Mouse (Mus musculus) stomach, embryonic 15.5 days (tissue): ENCODE results near the gene Hck. TPM values are rescaled to one million over a fixed set of nuclear protein-coding genes. Genes with fewer than 3 reads are reported as not detected.

Experiments used
- ATAC-seq: fragments of 200-750 bp; cut with Nextera tagmentation; 2 replicates; pipeline ENCODE4 v1.8.0; 2017; ENCODE audit warnings: low read depth, moderate number of reproducible peaks, moderate TSS enrichment; ENCODE audit not compliant: insufficient read depth, low FRiP score
- H3K27ac ChIP-seq: fragments of 300-500 bp; sonication (generic); 2 replicates; pipeline ENCODE4 v1.5.1; 2015; ENCODE audit warnings: mild to moderate bottlenecking, inconsistent platforms
- H3K27me3 ChIP-seq: fragments of 300-500 bp; sonication (generic); replicated peaks from 2 replicates; pipeline ENCODE4 v1.6.1; 2015; ENCODE audit warnings: inconsistent platforms
- H3K36me3 ChIP-seq: fragments of 300-500 bp; sonication (generic); 2 replicates; pipeline ENCODE4 v1.6.1; 2015; ENCODE audit warnings: inconsistent platforms
- H3K4me1 ChIP-seq: fragments of 300-500 bp; sonication (generic); 2 replicates; pipeline ENCODE4 v1.6.1; 2015; ENCODE audit warnings: inconsistent platforms
- H3K4me2 ChIP-seq: fragments of 300-500 bp; sonication (generic); 2 replicates; pipeline ENCODE4 v1.6.1; 2015; ENCODE audit warnings: mild to moderate bottlenecking, inconsistent platforms
- H3K4me3 ChIP-seq: fragments of 300-500 bp; sonication (generic); replicated peaks from 2 replicates; pipeline ENCODE4 v1.5.1; 2015; ENCODE audit warnings: inconsistent platforms
- H3K9ac ChIP-seq: fragments of 300-500 bp; sonication (generic); 2 replicates; pipeline ENCODE4 v1.6.1; 2015; ENCODE audit warnings: inconsistent platforms
- H3K9me3 ChIP-seq: fragments of 300-500 bp; sonication (generic); 2 replicates; pipeline ENCODE4 v1.6.1; 2016; ENCODE audit warnings: inconsistent platforms
- WGBS: fragments of 180-500 bp; shearing (Covaris S2); methylation state at CpG from one replicate; pipeline ENCODE4 v1.1.7; 2015; 5-methylcytosine and 5-hydroxymethylcytosine counted together
- polyA plus RNA-seq: library from polyadenylated mRNA; unstranded; fragments of >200 nt; fragmentation: Nextera tagmentation; extraction: Ambion mirVana; gene quantifications from 2 replicates; pipeline ENCODE4 v1.2.1, GENCODE M21; 2015

Gene Hck
- polyA plus RNA-seq, 1 experiment from 2014 or later, result 6.8 TPM

GRCm38 (mm10) chr2:153080841-153081523, 27.3 kb upstream of the Hck start:
- Histone ChIP-seq H3K4me3 (no peak overlapping the region), H3K27me3 (no peaks in the 10 kb centered on the region), H3K9me3 (no peaks in the 10 kb centered on the region), H3K4me2 (no peak overlapping the region), H3K9ac (no peak overlapping the region), H3K27ac (no peak overlapping the region), H3K4me1 (no peaks in the 10 kb centered on the region), H3K36me3 (no peaks in the 10 kb centered on the region)
- ATAC-seq, result no peak
- WGBS, result 35% methylated on average over 32 of the region's 32 CpGs

- Histone ChIP-seq H3K9ac (no peak overlapping the region), H3K9me3 (no peaks in the 10 kb centered on the region), H3K4me1 (no peaks in the 10 kb centered on the region), H3K4me2 (no peak overlapping the region), H3K36me3 (no peaks in the 10 kb centered on the region), H3K4me3 (no peak overlapping the region), H3K27ac (no peak overlapping the region), H3K27me3 (no peaks in the 10 kb centered on the region)
- ATAC-seq, result no peak
- WGBS, result 75% methylated on average over 6 of the region's 6 CpGs
Measured at GRCm38 (mm10) chr2:153081866-153082265, 26.4 kb upstream of the Hck start.

GRCm38 (mm10) chr2:153083275-153083674, 25.0 kb upstream of the Hck start:
- Histone ChIP-seq H3K27ac (no peak overlapping the region), H3K9me3 (no peaks in the 10 kb centered on the region), H3K9ac (no peak overlapping the region), H3K4me3 (no peak overlapping the region), H3K4me2 (no peak overlapping the region), H3K4me1 (no peaks in the 10 kb centered on the region), H3K27me3 (no peaks in the 10 kb centered on the region), H3K36me3 (no peaks in the 10 kb centered on the region)
- WGBS, result 78% methylated on average over 8 of the region's 8 CpGs
- no peak for ATAC-seq

GRCm38 (mm10) chr2:153083824-153084223, 24.4 kb upstream of the Hck start:
- no peak overlapping the region for H3K9ac ChIP-seq
- no peaks in the 10 kb centered on the region for H3K36me3 ChIP-seq
- H3K27ac ChIP-seq, result no peak overlapping the region
- 67% methylated on average over 4 of the region's 4 CpGs for WGBS
- H3K9me3 ChIP-seq, result no peaks in the 10 kb centered on the region
- no peak for ATAC-seq
- H3K4me2 ChIP-seq, result no peak overlapping the region
- no peaks in the 10 kb centered on the region for H3K4me1 ChIP-seq
- no peak overlapping the region for H3K4me3 ChIP-seq
- H3K27me3 ChIP-seq, result no peaks in the 10 kb centered on the region

GRCm38 (mm10) chr2:153084261-153084976, 23.8 kb upstream of the Hck start:
- Histone ChIP-seq H3K27me3 (no peaks in the 10 kb centered on the region), H3K4me1 (no peaks in the 10 kb centered on the region), H3K36me3 (no peaks in the 10 kb centered on the region), H3K27ac (no peak overlapping the region), H3K9me3 (no peaks in the 10 kb centered on the region), H3K4me3 (no peak overlapping the region), H3K4me2 (no peak overlapping the region), H3K9ac (no peak overlapping the region)
- WGBS, result 60% methylated on average over 7 of the region's 7 CpGs
- ATAC-seq, result no peak

GRCm38 (mm10) chr2:153085556-153085955, 22.7 kb upstream of the Hck start:
- no peak for ATAC-seq
- H3K4me3 ChIP-seq, result no peak overlapping the region
- WGBS, result 73% methylated on average over 6 of the region's 6 CpGs
- no peaks in the 10 kb centered on the region for H3K9me3 ChIP-seq
- H3K27ac ChIP-seq, result no peak overlapping the region
- no peaks in the 10 kb centered on the region for H3K4me1 ChIP-seq
- no peaks in the 10 kb centered on the region for H3K36me3 ChIP-seq
- no peak overlapping the region for H3K9ac ChIP-seq
- H3K27me3 ChIP-seq, result no peaks in the 10 kb centered on the region
- no peak overlapping the region for H3K4me2 ChIP-seq

GRCm38 (mm10) chr2:153086166-153086565, 22.1 kb upstream of the Hck start:
- no peak overlapping the region for H3K27ac ChIP-seq
- H3K9ac ChIP-seq, result no peak overlapping the region
- ATAC-seq, result no peak
- no peak overlapping the region for H3K4me3 ChIP-seq
- no peaks in the 10 kb centered on the region for H3K27me3 ChIP-seq
- no peaks in the 10 kb centered on the region for H3K4me1 ChIP-seq
- no peak overlapping the region for H3K4me2 ChIP-seq
- no peaks in the 10 kb centered on the region for H3K9me3 ChIP-seq
- no peaks in the 10 kb centered on the region for H3K36me3 ChIP-seq
- 81% methylated on average over 4 of the region's 4 CpGs for WGBS

GRCm38 (mm10) chr2:153087091-153087490, 21.2 kb upstream of the Hck start:
- no peaks in the 10 kb centered on the region for H3K9me3 ChIP-seq
- 89% methylated on average over 10 of the region's 10 CpGs for WGBS
- H3K27me3 ChIP-seq, result no peaks in the 10 kb centered on the region
- no peak overlapping the region for H3K9ac ChIP-seq
- no peak overlapping the region for H3K4me2 ChIP-seq
- no peaks in the 10 kb centered on the region for H3K4me1 ChIP-seq
- no peak for ATAC-seq
- H3K36me3 ChIP-seq, result no peaks in the 10 kb centered on the region
- H3K27ac ChIP-seq, result no peak overlapping the region
- H3K4me3 ChIP-seq, result no peak overlapping the region

- no peak overlapping the region for H3K27ac ChIP-seq
- no peaks in the 10 kb centered on the region for H3K36me3 ChIP-seq
- no peaks in the 10 kb centered on the region for H3K9me3 ChIP-seq
- H3K9ac ChIP-seq, result no peak overlapping the region
- ATAC-seq, result no peak
- H3K27me3 ChIP-seq, result no peaks in the 10 kb centered on the region
- H3K4me1 ChIP-seq, result no peaks in the 10 kb centered on the region
- H3K4me3 ChIP-seq, result no peak overlapping the region
- no peak overlapping the region for H3K4me2 ChIP-seq
- WGBS, result 56% methylated on average over 2 of the region's 2 CpGs
Measured at GRCm38 (mm10) chr2:153089316-153089715, 19.0 kb upstream of the Hck start.

GRCm38 (mm10) chr2:153090551-153091165, 17.6 kb upstream of the Hck start:
- no peak for ATAC-seq
- Histone ChIP-seq H3K9me3 (no peaks in the 10 kb centered on the region), H3K27ac (no peak overlapping the region), H3K36me3 (no peaks in the 10 kb centered on the region), H3K4me1 (no peaks in the 10 kb centered on the region), H3K4me3 (no peak overlapping the region), H3K27me3 (no peaks in the 10 kb centered on the region), H3K9ac (no peak overlapping the region), H3K4me2 (no peak overlapping the region)
- 28% methylated on average over 10 of the region's 10 CpGs for WGBS

- Histone ChIP-seq H3K27ac (no peak overlapping the region), H3K27me3 (peaks cover 32% of the 10 kb centered on the region), H3K36me3 (no peaks in the 10 kb centered on the region), H3K4me2 (peak overlapping the region; percentile 92), H3K9me3 (no peaks in the 10 kb centered on the region), H3K4me3 (peak overlapping the region; percentile 50), H3K4me1 (peaks cover 8% of the 10 kb centered on the region), H3K9ac (no peak overlapping the region)
- ATAC-seq, result no peak
- WGBS, result 34% methylated on average over 23 of the region's 23 CpGs
Measured at GRCm38 (mm10) chr2:153107046-153107766, 1.1 kb upstream of the Hck start.

GRCm38 (mm10) chr2:153107802-153108201, 466 bp upstream of the Hck start:
- no peaks in the 10 kb centered on the region for H3K9me3 ChIP-seq
- ATAC-seq, result no peak
- peak overlapping the region; percentile 92 for H3K4me2 ChIP-seq
- no peak overlapping the region for H3K27ac ChIP-seq
- peak overlapping the region; percentile 50 for H3K4me3 ChIP-seq
- H3K36me3 ChIP-seq, result no peaks in the 10 kb centered on the region
- peaks cover 32% of the 10 kb centered on the region for H3K27me3 ChIP-seq
- H3K4me1 ChIP-seq, result peaks cover 8% of the 10 kb centered on the region
- no peak overlapping the region for H3K9ac ChIP-seq
- WGBS, result 3% methylated on average over 15 of the region's 15 CpGs
